Mouse (Mus musculus) Muller cell, postnatal 12 days (primary cell): ENCODE results near the gene Txndc15.
"Not testable (repeated sequence)": the region's sequence is repeated elsewhere in the genome, so short reads cannot be mapped to it uniquely, and the experiment has no call there.

Experiments
- DNase-seq: peaks from one replicate; pipeline ENCODE4 v3.0.0-alpha.2; 2015; ENCODE audit errors: inconsistent ontology term

The Txndc15 gene

GRCm38 (mm10) chr13:55714501-55715166 lies at the start of gene Txndc15:
Gene Txndc15, plus strand, starts transcription at chr13:55714650.
- DNase-seq, result peak; percentile 86

- DNase-seq, result no peak
Observed at GRCm38 (mm10) chr13:55668550-55668949, 45.9 kb upstream of the Txndc15 start.

DNA sequence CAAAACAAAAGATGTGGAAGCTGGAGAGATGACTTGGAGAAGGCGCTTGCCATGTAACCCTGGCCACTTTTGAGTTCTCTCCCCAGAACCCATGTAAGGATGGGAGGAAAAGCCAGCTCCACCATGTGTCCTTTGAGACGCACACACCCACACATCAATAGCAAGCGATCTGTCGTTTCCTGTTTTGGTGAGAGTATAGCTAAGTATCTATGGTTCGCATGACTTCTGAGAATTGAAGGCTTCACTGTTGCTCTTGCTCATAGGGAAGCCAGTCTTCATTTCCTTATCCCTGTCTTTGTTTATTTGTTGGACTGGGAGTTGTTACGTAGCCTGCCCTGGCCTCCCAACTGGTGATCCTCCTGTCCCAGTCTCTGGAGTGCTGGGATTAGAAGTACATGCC lies 41.7 kb upstream of the Txndc15 start:
- DNase-seq, result no peak

DNA sequence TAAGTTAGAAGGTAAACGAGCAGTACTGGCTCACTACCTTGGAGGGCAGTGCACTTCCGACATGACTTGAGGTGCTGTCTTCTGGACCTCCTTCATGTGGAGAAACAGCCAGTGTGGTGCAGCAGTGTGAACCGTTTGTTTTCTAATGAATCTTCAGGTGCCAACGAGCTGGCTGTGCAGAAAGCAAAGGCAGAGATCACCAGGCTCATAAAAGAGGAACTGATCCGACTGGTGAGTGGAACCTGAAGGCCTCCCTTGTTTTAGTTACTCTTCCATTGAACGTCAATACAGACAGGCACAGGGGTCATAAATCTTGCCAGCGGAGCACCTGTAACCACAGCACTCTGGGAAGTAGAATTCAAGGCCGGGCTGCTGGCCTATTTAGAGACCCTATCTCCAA lies 37.1 kb upstream of the Txndc15 start:
- DNase-seq, result no peak

- no peak for DNase-seq
Observed at GRCm38 (mm10) chr13:55682201-55682600, 32.2 kb upstream of the Txndc15 start.

DNA sequence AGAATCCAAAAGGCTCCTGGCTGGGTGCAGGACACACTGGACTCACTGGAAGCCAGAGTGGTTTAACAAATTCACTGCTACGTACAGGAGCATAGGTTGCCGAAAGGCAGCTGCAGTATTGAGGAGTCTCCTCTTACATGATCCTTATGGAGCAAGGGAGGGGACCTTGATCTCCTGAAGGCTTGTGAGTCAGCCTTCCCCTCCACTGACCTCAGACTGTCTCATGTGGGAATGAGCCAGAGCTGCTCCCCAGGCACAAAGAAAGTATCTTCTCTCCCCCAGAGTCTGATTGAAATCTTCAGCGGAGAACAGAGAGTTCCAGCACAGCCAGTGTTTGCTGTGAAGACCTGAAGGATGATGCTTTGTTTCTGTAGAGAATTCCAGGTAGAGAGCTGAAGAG lies 30.9 kb upstream of the Txndc15 start:
- no peak for DNase-seq

DNA sequence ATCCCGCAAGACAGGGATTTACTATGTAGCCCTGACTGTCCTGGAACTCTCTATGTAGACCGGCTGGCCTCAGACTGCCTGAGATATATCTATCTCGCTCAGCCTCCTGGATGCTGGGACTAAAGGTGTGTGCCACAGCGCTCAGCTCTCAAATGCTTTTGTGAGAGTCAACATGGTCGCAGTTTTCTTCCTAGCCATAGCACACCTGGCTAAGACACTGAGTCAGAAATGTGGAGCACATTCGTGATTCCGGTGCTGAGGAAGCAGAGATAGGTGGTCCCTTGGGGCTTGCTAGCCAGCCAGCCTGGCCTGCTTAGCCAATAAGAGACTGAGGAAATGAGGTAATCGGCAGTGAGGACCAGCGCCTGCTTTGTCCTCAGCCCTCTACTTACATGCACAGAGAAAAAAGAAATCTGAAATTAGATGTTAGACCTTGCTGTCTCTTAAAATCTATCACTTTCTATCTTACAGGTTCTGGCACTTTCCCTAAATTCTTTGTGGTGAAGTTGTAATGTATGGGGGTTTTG lies 28.3 kb upstream of the Txndc15 start:
- no peak for DNase-seq

DNA sequence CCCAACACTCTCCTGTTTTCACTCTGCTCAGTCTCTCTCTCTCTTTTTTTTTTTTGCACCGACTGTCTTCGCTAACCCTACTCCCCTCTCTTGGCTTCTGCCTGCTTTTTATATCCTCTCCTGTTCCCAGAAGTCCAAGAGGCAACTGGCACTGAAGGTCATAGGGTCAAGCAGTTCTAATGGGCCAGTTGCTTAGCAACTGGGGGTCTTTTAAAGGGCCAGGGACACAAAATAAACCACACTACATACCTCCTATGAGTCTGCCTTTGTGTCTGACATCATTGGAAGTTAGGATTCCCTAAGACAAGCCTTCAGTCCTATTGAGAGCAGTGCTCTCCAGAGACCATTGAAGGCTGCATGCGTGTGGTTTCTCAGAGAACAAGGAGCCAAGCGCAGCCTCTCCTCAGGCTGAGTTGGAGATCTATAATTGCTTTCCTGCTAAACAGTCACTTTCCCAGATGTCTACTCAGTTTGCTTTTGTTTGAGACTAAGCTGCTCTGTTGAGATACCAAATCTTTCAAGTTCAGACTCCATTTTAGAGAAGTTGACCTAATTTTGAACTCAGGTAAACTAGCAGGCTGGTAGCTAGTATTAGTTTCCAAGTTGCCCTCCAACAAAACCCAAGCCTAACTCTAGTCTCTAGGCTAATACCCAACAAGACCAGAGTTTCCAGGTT lies 26.4 kb upstream of the Txndc15 start:
- DNase-seq, result no peak

DNA sequence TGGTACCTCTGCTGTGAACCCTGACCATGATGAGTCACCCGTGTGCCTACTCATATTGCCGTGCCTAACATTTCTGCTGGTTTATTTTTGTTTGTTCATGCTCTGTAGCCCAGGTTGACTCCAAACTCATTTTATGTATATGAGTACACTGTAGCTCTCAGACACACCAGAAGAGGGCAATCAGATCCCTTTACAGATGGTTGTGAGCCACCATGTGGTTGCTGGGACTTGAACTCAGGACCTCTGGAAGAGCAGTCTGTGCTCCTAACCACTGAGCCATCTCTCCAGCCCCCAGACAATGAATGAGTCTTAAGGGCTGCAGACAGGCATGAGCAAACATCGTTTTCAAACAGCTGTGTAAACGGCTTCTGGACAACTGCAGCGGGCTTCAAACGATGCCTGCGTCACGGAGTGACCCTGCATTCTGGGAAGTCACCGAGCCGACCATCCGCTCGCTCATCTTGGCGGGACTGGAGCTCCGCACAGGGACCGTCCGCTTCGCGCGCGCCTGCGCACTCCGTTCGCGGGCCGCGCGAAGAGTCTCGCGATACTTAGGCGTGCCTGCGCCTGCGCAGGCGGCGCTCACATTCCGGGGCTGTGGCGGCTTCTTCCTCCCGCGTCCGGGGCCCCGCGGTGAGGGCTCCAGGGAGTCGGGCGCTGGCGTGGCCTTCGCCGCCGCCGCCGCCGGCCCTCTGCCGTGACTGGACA lies 21.8 kb upstream of the Txndc15 start, which contains the start of gene B230219D22Rik:
Gene B230219D22Rik, plus strand, starts transcription at position 590 of the 708 bp plus-strand sequence.
- DNase-seq, result peak; percentile 95

DNA sequence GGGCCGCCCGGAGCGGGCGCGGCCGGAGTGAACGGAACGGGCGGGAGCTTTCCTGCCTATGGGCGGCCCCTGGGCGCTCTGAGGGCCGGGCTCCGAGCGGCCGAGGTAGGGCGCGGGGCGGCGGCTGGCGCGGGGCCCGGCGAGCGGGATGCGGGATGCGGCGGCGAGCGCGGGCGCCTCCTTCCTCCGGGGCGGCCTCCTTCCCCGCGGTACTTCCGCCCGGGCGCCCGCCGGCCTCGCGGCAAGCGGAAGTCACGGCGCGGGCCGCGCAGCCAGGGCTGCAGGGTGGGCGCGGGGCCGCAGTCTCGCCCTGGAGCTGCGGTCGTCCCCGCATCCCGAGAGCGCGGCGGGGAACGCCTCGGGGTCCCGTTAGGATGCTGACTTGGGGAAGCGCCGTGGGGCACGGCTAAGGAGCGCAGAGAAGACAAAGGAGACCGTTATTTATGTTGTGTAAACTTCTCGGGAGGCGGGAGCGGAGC lies 21.2 kb upstream of the Txndc15 start:
- no peak for DNase-seq

GRCm38 (mm10) chr13:55694110-55694509 lies 20.3 kb upstream of the Txndc15 start:
- peak; percentile 17 for DNase-seq

DNA sequence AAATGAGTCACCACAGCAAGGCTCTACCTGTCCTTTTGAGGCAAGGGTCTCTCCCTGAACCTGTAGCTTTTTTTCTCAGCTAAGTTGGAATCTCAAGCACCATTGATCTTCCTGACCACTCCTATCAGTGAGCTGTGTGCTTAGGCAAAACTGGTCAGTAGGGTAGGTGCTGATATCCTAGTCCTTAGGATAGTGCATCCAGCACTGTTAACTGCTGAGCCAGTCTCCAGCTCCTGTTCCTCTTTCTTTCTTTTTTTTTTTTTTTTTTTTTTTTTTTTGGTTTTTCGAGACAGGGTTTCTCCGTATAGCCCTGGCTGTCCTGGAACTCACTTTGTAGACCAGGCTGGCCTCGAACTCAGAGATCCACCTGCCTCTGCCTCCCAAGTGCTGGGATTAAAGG lies 18.5 kb upstream of the Txndc15 start:
- DNase-seq, result not testable (repeated sequence)

DNA sequence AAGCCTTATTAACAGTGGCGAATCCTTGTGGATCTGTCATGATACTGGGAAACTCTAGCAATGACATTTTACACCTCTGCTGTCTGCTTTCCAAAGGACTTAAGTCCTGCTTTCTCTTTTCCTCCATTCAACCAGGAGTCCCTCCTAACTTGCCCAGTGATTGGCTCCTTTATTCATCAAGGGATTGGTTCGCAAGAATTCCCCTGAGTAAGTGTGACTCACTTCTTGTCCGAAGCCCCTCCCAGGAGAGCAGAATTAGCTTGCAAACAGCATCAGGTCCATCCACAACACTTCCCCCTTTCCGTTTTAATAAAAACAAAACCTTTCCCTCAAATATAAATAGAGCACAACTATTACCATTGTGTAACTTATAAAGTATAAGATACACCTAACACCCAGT lies 10.1 kb upstream of the Txndc15 start:
- DNase-seq, result no peak

DNA sequence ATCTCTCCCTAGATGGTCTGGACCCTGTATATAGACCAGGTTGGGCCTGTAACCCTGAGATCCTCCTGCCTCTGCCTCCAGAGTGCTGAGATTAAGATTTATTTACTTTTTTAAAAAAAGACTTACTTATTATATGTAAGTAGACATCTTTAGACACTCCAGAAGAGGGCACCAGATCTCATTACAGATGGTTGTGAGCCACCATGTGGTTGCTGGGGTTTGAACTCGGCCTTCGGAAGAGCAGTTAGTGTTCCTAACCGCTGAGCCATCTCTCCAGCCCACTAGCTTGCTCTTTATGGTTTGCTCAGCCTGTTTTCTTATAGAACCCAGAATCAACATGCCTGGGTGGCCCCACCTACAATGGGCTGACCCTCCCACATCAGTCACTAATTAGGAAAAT lies 1.6 kb upstream of the Txndc15 start:
- no peak for DNase-seq

- no peak for DNase-seq
Observed at GRCm38 (mm10) chr13:55715167-55715512, 690 bp downstream of the Txndc15 start.

DNA sequence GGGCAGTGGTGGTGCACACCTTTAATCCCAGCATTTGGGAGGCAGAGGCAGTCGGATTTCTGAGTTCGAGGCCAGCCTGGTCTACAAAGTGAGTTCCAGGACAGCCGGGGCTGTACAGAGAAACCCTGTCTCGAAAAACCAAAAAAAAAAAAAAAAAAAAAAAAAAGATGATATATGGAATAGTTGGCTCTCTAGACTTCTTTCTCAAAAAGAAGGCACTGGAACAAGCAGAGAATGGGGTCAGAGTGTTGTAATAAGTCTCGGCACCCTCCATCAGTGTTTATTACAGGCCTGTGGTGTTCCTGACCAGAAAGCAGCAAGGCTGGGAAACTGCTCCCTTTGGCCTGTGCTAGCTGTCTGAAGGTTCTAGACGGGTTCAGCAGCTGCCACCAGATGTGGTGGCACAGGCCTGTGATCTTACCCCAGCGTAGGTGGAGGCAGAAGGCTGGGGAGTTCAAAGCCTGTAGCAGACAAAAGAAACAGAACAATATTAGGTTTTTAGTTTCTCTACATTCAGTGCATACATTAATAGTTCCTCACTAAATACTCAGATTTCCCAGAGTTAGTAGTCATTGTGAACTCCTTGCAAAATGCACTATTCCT lies 1.6 kb downstream of the Txndc15 start:
- no peak for DNase-seq

DNA sequence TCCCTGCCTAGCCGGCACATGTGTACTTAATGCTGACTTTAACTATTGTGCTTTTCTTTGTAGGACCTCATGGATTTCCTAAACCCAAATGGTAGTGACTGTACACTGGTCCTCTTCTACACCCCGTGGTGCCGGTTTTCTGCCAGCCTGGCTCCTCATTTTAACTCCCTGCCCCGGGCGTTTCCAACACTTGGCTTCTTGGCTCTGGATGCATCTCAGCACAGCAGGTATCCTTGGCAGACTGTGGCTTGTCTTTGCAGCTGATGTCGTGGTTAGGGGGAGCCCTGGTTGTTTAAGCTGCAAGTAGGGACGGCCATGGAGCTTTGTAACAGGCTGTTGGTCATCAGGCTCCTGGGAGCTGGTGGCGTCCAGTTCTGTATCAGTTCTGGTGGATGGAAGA lies 7.1 kb downstream of the Txndc15 start:
- no peak for DNase-seq

- no peak for DNase-seq
Observed at GRCm38 (mm10) chr13:55721995-55722394, 7.5 kb downstream of the Txndc15 start.

GRCm38 (mm10) chr13:55726598-55727119 lies 12.2 kb downstream of the Txndc15 start:
- no peak for DNase-seq

GRCm38 (mm10) chr13:55727120-55727838 lies 12.8 kb downstream of the Txndc15 start, which contains the start of gene Pcbd2:
Gene Pcbd2, plus strand, starts transcription at chr13:55727368.
- DNase-seq, result peak; percentile 87

GRCm38 (mm10) chr13:55727839-55728238 lies 13.4 kb downstream of the Txndc15 start:
- peak; percentile 73 for DNase-seq
